Mouse (Mus musculus) heart, postnatal 0 days (tissue): ENCODE data around the gene Tnrc18.

ENCODE experiments used
- CTCF ChIP-seq: IDR thresholded peaks from 2 replicates; pipeline ENCODE4 v1.5.1; 2016; ENCODE audit warnings: antibody characterized with exemption, control low read depth, low read depth
- EP300 ChIP-seq: IDR thresholded peaks from 2 replicates; pipeline ENCODE4 v1.6.1; 2016; ENCODE audit warnings: antibody characterized with exemption, low read depth

DNA sequence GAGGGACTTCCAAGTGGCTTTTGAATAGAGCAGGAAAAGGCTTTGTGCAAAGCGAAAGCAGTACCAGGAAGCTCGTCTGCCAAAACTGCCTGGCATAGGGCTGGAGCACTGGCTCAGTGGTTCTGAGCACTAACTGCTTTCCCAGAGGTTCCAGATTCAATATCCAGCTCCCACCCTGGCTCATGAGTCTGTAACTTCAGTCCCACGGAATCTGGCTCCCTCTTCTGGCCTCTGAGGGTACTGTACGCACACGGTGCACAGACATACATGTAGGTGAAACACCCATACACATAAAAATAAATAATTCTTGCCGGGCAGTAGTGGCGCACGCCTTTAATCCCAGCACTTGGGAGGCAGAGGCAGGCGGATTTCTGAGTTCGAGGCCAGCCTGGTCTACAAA is 37.4 kb upstream of the Tnrc18 start:
- TF ChIP-seq CTCF: peak; percentile 47
- TF ChIP-seq EP300: no peak
